Mouse (Mus musculus): ENCODE measurements around the gene Anxa4.

DNA sequence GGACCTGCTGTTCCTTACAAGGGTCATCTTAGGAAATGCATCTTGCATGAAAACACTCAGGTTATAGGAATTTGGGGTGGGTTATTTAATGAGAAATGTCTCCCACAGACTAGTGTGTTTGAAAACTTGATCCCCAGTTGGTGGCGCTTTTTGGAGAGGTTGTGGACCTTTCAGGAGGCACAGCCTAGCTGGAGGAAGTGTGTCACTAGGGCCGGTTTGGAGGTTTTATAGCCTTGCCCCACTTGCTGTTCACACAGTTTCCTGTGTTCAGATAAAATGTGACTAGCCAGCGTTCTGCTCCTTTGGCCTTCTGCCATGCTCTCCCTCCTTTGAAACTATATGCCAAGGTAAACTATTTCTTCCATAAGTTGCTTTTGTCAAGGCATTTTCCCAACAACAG, 52.7 kb downstream of the Anxa4 start:
- TF ChIP-seq CTCF (IDR thresholded peaks at IDR 0.05; ENCODE audit: low read depth): no peak
- TF ChIP-seq EP300 (IDR thresholded peaks at IDR 0.05; ENCODE audit: low read depth): no peak
